Mouse (Mus musculus) yolk sac, embryonic 10.5 days (tissue): Measurements from ENCODE around the gene Frmd4b.
A peak's percentile ranks its signal among the peaks of the same experiment; 100 is the strongest.

Source experiments
- DNase-seq: peaks from one replicate; pipeline ENCODE4 v3.0.0-alpha.2; 2017; ENCODE audit warnings: low spot score

Frmd4b gene

DNA sequence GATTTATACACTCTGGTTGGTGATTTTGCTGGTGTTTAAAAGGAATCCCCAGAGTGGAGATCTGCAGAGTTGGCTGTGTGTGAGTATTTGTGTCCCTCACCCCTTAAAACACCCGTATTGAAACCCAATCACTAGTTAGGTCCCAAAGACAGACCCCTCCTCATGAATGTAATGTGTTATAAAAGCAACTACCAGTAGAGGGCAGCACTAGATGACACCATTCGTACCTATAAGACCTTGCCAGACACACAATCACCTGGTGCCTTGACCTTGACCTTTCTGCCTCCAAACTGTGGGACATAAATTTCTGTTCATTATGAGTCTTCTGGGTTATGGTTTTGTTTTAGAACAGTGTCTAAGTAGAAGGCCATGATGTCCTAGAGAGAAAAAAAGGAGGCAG is 96.8 kb downstream of the Frmd4b start:
- no peak for DNase-seq

DNA sequence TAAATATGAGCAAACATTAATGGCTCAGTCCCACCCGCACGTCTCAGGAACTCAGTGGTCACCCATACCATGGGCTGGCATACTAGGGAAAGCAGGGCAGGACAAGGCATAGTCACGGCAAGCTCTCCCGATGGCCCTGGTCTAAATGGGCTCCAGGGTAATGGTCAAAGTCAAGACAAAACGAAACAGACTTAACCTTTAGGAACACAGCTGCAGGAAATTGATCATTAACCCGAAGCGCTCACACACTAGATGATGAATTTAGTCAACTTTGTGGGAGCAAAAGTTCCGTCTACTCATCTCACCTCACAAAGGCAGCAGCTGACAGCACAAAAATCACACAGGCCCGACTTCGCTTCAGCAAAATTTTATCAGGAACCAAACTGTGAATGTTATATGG is 97.8 kb downstream of the Frmd4b start:
- DNase-seq, result peak; percentile 62

DNA sequence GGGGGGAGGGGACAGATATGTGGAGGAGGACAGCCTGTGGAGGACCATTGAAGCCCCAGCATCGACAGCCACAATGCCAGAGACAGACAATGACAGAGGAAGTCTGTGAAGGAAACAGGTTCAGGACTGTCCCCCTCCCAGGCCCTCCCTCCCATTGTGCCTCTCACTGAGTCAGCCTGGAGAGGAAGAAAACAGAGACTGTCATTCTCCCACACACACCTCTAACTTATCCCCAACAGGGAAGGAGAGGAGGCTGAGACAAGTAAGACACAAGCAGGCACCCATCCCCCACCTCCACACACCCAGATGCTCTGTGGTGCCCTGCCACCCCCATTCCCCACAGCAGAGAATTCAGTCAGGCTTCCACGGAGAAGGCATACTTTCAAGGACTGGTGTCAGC is 98.9 kb downstream of the Frmd4b start:
- DNase-seq, result peak; percentile 8

DNA sequence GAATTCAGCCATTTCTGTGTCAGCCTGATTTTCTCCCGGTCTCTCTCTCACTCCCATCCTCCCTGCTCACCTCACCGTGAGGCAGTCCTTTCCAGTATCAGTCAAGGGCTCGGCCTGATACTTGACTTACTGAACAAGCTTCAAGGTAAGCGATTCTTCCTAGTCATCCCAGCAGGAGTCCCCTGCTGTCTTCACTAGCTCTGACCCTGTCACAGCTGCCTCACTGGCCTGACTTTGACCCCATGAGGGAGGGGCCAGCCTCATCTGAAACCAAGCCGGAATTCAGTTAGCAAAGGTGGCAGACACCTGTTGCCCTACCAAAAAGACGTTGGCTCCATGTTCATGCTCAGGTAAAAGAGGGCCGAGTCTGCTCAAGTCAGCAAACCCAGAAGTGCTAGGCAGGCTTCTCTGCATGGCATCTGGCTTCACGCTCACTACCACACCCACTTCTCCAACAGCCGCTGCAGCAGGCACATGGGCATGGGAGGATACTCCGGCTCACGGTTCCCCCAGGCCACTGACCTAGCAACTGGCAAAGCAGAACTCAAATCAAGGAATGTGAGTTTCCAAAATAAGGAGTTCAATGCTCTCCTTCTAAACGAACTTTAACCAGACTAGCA is 99.6 kb downstream of the Frmd4b start:
- DNase-seq, result peak; percentile 12

DNA sequence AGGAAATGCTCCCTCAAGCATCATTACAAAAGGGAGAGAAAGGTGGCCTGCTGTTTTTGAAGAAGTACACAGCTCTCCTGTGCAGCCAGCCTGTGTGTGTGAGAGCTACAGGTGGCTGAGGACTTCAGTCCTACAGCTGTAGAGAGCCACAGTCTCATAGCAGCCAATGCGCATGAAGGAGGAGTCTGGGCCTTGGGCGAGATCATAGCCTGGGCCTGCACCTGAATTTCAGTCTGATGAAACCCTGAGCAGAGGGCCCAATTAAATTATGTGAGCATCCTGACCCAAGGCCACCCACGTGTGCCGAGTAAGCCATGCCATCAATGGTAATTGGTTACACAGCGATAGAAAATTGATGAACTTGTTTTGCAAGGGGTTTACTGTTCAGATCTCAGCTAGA is 100.4 kb downstream of the Frmd4b start:
- DNase-seq, result no peak

DNA sequence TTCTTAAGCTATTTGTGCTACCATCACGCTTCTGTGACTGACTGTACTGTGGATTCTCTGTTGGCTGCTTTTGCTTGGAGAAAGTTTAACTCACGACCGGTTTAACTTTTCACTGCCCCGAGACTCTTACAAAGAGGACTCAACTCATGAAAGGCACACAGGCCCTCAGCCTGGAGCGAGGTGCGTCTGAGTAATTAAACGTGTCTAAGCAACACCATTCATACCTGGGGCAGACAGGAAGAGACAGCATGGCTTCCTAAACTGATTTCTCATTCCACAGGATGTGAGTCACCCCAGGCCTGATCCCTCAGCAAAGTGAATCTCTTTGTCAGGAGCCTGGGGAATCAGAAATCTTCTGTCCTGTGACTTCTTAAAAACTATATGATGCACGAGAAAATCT is 106.6 kb downstream of the Frmd4b start:
- no peak for DNase-seq

DNA sequence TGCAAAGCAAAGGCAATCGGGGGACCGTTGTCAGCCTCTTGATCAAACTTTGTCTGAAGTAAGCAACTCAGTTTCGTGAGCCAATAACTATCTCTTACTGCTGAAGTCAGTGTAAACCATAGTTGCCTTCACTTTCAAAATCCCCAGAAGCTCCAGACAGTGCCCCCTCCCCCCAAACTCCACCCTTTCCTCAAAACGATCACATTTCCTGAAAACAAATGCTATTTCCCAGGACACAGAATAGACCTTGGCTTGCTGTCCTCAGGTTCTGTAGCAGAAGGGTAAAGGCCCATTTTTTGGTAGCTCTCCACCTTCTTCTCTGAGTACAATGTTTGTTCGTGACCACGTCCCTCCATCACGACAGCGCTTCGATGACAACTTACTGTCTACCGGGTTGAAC is 107.9 kb downstream of the Frmd4b start:
- DNase-seq, result no peak

DNA sequence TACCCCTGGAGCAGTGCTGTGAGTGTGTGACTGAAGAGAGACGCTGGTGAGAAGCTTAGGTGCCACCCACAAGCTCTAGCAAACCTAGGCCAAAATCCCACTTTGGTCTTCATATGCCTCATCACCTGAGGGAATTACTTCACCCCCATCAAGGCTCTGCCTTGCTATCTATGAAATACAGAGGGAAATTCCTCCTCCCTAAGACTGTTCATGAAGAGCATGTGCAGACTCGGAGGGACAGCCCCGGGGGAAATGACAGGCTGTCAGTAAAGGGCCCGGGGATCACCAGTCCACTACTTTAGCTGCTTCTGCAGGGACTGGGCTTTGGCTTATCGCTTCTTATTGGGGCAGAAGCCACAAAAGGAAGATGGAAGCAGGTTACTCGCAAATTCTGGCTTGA is 108.9 kb downstream of the Frmd4b start:
- DNase-seq, result no peak

DNA sequence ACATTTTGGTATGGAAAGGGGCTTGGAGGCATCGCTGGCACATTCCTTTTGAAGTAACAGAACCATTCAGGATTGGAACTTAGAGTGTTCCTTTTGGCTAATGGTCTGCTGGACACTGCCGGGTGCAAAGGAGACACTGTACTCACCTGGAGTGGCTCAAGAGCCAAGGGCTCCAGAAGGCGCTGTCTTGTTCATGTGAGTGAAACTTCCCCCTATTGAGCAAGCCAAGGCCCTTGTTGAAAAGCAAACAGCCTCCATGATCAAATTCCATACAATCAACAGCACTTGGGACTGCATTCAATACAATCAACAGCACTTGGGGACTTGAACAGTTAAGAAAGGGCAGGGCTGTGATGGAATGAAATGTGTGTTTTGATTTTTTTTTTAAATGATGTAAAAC is 109.4 kb downstream of the Frmd4b start:
- DNase-seq, result no peak

DNA sequence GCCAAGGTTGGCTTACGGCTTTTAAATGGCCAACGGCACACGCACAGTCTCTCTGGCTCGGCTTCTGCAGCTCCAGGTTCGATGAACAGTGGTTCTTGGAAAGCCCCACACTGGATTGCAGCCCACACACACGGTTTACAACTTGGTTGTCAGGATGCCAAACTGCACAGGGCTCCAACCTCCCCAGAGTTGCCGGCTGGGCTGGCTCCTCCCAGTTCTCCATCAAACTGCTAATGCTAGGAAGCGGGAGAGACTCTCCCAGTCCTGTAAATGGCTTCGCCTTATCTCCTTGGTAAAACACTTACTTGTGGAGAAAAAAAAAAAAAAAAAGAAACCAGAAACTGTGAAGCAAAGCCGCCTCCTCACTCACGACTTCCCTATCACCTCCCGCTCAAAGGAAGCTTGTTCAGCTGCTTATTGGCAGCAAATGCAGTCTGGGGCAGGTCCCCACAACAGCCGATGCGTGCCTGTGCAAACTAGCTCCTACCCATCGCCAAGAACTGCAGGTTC is 111.1 kb downstream of the Frmd4b start:
- peak; percentile 11 for DNase-seq

DNA sequence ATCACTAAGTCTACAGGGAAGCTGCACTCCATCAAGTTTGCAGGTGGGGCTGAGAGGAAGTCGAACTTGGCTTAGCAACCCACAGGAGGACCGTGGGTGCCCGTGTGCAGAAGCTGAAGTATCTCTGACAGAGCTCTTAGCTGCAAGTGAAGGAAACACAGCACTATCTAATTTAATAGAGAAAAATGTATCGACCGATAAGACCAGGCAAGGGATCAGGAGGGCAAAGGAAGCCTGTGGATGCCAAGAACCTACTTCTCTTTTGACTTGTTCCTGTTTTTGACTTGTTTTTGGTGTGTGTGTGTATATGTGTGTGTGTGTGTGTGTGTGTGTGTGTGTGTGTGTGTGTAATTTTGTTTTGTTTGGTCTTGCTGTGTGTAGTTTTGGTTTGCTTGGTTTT is 112.7 kb downstream of the Frmd4b start:
- no peak for DNase-seq

DNA sequence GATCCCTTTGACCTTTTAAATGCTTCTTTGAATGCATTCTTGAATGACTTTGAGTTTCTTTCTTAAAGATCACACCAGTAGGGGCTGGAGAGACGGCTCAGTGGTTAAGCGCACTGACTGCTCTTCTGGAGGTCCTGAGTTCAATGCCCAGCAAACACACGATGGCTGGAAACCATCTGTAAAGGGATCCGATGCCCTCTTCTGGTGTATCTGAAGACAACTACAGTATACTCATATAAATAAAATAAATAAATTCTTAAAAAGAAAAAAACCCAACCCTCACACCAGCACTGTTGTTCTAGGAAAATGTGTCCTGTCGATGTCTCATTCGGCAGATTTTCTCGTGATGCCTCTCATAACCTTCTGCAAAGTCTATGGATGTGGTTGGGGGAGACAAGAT is 116.3 kb downstream of the Frmd4b start:
- no peak for DNase-seq

DNA sequence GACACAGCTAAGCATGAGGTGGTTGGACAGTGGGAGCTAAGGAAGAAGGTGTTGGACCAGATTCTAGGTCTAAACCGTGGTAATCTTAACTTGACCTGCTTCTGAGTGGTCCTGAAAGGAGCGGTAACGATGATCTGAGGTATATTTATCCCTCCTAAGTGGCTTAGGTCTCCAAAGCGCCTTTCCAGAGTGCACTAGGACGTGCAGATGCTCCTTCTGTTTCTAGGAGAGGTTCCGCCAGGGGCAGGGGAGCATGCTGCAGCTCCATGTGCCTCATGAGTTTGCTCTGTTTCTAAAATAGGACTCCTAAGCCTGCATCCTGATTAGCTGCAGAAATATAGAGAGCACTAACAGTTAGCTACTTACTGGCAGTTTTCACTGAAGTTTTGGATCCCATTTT is 117.1 kb downstream of the Frmd4b start:
- no peak for DNase-seq

DNA sequence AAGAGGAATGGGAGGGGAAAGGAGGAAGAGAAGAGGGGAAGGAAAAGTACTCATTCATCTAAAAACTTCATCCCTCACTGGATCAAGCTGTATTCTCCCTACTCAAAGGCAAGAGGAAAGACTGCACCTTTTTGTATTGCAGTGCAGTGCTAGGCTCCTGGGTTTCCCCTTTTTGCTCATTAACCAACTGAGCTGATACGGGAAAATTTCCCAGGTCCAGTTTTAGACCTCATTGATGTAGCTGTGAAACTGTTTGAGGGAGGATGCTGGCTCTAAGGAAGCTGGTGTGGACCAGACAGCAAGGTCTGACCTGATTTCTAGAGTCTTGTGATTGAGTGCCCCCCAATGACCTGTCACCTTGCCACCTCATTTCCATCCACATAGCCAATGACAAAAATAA is 121.3 kb downstream of the Frmd4b start:
- DNase-seq, result no peak

DNA sequence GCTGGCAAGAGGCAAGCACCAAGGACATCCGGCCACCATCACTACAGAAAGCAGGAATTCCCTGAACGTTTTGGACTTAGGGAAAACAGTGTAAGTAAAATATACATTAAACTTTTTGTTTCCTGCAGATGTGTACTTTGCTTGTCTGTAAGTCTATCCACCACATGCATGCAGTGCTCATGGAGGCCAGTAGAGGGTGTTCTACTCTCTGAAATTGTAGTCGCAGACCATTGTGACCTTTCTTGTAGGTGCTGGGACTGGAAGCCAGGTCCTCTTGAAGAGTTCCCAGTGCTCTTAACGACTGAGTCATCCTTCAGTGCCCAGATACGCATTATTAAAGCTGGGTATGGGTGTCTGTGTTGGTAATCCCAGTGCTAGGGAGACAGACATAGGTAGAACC is 126.3 kb downstream of the Frmd4b start:
- DNase-seq, result no peak

DNA sequence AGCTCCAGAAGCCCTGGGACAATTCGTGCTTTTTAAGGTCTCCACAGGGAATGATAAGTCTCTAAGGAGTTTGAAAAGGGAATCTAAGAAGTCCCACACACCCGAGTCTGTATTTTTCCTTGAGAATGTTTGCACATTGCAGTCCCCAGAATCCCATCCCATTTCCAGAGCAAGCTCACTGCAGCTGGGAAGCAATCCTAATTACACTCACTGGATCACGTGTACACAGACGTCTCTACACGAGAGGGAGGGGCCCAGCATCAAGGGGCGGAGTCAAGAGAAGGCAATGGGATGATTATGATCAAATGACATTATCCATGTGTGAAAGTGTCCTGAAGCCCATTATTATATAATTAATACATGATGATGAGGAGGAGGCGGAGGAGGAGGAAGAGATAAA is 128.5 kb downstream of the Frmd4b start:
- DNase-seq, result no peak

DNA sequence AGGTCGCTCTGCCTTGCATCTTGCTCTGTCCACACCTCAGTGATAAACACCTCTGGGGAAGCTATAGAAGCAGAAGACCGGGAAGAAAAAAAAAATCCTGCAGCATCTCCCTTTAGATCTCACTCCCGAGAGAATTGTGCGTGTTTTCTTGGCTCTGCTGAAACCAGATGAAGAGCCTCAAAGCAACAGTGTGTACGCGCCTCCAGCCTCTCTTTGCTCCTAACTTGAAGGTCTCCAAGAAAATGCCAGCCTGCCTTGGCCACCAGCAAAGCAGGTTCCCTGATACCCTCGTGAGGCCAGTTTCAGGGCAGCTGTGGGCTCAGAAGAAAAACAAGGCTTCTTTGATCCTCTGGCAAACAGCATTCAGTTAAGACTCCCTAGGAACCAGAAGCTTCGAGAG is 129.1 kb downstream of the Frmd4b start:
- no peak for DNase-seq

DNA sequence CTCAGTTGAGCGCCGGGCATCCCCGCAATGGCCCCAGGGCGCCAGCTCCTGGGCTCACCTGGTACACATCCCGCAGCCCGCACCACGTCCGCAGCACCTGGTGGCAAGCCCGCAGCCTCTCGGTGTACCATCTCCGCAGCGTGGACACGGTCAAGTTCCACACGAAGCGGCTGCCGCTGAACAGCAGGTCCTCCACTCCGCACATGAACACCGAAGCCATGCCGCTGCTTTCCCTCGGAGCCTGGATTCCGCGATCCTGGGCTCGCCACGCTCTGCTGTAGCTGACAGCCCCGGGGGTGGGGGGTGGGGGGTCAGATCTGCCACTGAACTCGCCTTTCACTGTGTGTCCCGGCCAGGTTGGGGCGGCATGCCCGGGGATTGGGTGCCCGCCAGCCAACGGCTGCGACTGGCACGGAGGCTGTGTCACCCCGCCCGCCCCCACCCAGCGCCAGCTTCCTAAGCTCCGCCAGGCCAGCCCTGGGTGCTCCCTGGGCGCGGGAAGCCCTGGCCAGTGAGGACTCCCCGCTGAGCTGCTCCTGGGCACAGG is 129.7 kb downstream of the Frmd4b start:
- DNase-seq, result peak; percentile 25

DNA sequence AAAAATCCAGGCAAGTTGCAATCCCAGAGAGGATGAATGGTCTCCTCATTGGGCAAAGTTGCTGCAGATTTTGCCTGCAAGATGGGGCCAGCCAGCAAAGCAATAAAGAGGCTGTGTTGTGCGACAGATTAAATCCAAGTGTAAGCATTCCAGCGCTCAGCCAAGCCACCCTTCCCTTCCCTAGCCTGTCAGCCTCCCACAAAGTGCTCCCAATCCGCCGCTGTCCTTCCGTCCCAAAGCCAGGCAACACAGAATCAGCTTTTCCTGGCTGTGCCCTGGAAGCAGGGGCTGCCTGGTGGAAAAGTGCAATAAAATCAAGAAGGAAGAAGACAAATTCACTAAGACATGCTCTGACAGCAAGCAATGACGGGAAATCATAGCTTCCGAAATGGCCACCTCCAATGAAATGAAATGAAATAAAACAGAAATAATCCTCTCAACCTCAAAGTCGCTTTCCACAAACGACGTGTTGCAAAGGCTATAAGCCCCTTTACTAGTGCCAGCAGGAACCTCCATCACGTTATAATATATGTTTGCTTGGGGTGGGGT is 130.5 kb downstream of the Frmd4b start:
- DNase-seq, result no peak

DNA sequence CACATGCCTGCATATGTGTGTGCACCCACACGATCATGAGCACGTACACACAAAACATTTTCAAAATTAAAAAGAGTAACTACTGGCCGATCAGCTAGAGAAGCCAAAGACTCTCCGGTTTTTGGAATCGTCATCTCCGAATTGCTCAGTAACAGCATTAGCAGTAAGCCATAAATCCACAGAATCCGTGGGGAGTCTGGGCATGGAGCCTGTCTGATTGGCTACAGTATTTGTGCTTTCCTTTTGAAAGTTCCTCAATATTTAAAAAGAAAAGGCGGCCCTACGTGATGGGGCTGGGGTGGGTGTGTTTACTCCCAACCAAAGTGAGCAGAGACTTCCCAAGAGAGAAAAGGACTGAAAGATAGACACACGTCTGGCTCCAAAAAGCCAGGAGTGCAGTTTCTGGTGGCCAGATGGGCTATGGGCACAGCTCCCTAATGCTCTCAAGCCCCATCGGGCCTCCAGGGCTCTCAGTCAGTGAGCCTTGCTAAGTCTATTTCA is 131.4 kb downstream of the Frmd4b start:
- no peak for DNase-seq

DNA sequence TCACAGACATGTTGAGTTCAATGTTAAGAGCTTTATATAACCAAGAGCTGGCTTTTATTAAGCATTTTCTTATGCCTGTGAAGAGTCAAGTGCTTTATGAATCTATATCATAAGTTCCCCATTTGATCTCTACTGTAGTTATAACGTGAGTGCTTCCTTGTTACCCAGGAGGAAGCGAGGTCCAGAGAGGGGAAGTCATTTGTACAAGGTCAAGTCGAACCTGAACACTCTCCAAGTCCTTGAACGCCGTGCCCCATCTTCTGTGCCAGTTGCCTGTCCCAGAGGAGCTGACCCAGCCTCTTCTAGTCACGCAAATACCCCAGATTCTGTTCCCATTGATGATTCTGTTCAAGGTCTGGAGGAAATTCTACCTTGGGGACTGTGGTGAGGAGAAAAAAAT is 135.4 kb downstream of the Frmd4b start:
- no peak for DNase-seq

DNA sequence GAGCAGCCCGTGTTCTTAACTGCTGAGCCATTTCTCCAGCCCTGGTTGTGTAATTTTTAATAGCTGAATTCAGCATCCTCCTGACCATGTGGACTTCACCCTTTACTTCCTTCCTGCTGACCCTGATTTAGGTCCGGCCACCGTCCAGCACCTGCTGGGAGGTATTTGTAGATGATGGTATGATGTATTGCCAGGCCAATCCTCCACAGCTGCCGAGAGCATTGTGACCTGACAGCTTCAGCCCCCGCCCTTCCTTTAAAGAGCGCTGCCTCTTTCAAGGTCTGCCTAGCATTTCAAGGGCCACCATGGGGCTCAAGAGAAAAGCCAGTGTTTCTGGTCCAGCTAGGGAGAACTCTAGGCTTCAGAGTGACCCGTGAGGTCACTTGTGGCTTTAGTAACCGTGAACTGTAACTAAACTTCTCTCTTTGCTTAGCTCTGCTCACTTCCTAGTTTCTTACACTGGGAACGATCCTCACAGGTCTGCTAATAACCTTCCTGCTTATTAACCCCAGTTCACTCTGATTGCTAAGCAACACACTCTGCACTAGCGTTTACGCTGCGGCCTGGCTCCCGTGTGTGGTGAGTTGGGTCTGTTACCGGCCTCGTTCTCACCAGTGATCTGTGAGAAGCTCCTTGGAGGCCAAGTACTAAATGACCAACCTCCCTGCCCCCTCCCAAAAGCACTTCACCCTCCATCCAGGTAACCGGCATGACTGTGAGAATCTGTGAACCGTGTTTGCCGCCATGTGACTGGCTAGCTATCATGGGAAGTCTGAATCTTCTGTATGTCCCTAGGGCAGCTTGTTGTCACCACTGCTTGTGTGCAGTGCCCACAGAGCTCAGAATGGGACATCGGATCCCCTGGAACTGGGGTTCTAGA is 138.1 kb downstream of the Frmd4b start:
- peak; percentile 71 for DNase-seq

DNA sequence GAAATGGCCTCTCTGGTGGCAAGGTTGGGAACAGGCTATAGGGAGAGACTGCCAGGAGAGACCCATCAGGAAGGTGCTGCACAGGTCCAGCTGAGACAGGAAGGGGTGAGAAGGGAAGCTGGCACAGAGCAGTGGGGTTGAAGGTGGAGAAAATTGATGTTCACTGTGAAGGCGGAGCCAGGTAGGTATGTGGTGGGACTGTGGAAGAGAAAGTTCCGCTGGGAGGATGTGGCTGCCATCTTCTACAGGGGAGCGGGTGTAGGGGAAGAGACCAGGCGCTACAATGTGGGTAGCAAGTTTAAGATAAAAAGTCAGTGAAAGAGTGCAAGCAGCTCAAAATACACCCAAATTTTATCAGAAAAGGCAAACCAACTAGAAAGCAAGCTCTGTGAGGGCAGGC is 143.7 kb downstream of the Frmd4b start:
- DNase-seq, result no peak
